Mouse (Mus musculus) midbrain, postnatal 0 days (tissue): ENCODE measurements around the gene Taok1. TPM values are rescaled to one million over a fixed set of nuclear protein-coding genes. Genes with fewer than 3 reads are reported as not detected.

Source experiments
- ATAC-seq: fragments of 200-750 bp; cut with Nextera tagmentation; 2 replicates; pipeline ENCODE4 v1.8.0; 2017; ENCODE audit warnings: moderate number of reproducible peaks, mild to moderate bottlenecking, moderate TSS enrichment, moderate library complexity; ENCODE audit not compliant: low FRiP score
- DNase-seq: peaks from one replicate; pipeline ENCODE4 v3.0.0-alpha.2; 2015; ENCODE audit warnings: low spot score
- H3K27ac ChIP-seq: fragments of 300-500 bp; sonication (generic); 2 replicates; pipeline ENCODE4 v1.5.1; 2014; ENCODE audit warnings: low read depth, mild to moderate bottlenecking, low read length, mixed read lengths
- H3K27me3 ChIP-seq: fragments of 300-500 bp; sonication (generic); 2 replicates; pipeline ENCODE4 v1.6.1; 2014; ENCODE audit warnings: low read length, control low read depth, mixed read lengths; ENCODE audit not compliant: insufficient read depth
- H3K36me3 ChIP-seq: fragments of 300-500 bp; sonication (generic); 2 replicates; pipeline ENCODE4 v1.6.1; 2014; ENCODE audit warnings: low read length, control low read depth, mixed read lengths; ENCODE audit not compliant: insufficient read depth
- H3K4me1 ChIP-seq: fragments of 300-500 bp; sonication (generic); 2 replicates; pipeline ENCODE4 v1.6.1; 2014; ENCODE audit warnings: mild to moderate bottlenecking, control low read depth, antibody characterized with exemption, low read length, mixed read lengths; ENCODE audit not compliant: insufficient read depth
- H3K4me2 ChIP-seq: fragments of 300-500 bp; sonication (generic); 2 replicates; pipeline ENCODE4 v1.6.1; 2014; ENCODE audit warnings: low read depth, mild to moderate bottlenecking, low read length, mixed read lengths; ENCODE audit not compliant: poor library complexity, severe bottlenecking
- H3K4me3 ChIP-seq: fragments of 300-500 bp; sonication (generic); 2 replicates; pipeline ENCODE4 v1.5.1; 2014; ENCODE audit warnings: low read depth, mild to moderate bottlenecking, low read length, moderate library complexity
- H3K9ac ChIP-seq: fragments of 300-500 bp; sonication (generic); replicated peaks from 2 replicates; pipeline ENCODE4 v1.6.1; 2014; ENCODE audit warnings: mild to moderate bottlenecking, low read length, moderate library complexity, mixed read lengths; ENCODE audit not compliant: poor library complexity, severe bottlenecking
- H3K9me3 ChIP-seq: fragments of 300-500 bp; sonication (generic); 2 replicates; pipeline ENCODE4 v1.6.1; 2016; ENCODE audit warnings: low read length, control low read depth
- CTCF ChIP-seq: IDR thresholded peaks from 2 replicates; pipeline ENCODE4 v1.5.1; 2016; ENCODE audit warnings: antibody characterized with exemption, mild to moderate bottlenecking
- WGBS: fragments of 180-500 bp; shearing (Covaris S2); extraction: QIAGEN DNeasy Blood & Tissue Kit; methylation state at CpG from one replicate; pipeline ENCODE4 v1.1.7; 2014; 5-methylcytosine and 5-hydroxymethylcytosine counted together
- polyA plus RNA-seq: library from polyadenylated mRNA; unstranded; fragments of >200 nt; fragmentation: Nextera tagmentation; extraction: Ambion mirVana; gene quantifications from 2 replicates; pipeline ENCODE4 v1.2.1, GENCODE M21; 2015
- total RNA-seq: library from RNA; depleted of rRNA; stranded (reverse); fragments of >200 nt; gene quantifications from 2 replicates; pipeline ENCODE4 v1.2.3, GENCODE M21; 2014

The Taok1 gene
- total and polyA plus RNA-seq, 2 experiments from 2014 or later, result 32.6 to 69.7 TPM

- Histone ChIP-seq H3K4me1 (peaks cover 7% of the 10 kb centered on the region; the same call in 1 of the 2 replicates), H3K4me2 (peak overlapping the region; percentile 82), H3K4me3 (peak overlapping the region; percentile 42), H3K27ac (peak overlapping the region; percentile 88), H3K36me3 (no peaks in the 10 kb centered on the region), H3K9ac (peak overlapping the region; percentile 44; the same call in 1 of the 2 replicates), H3K9me3 (no peaks in the 10 kb centered on the region), H3K27me3 (no peaks in the 10 kb centered on the region)
- TF ChIP-seq CTCF, result no peak
- no peak for DNase-seq
- no peak for ATAC-seq
- WGBS, result 16% methylated on average over 5 of the region's 5 CpGs
These were observed 16.4 kb upstream of the Taok1 start for GRCm38 (mm10) chr11:77624002-77624401.

GRCm38 (mm10) chr11:77621902-77622535 is 14.4 kb upstream of the Taok1 start:
- no peak overlapping the region for H3K4me3 ChIP-seq
- H3K27me3 ChIP-seq, result no peaks in the 10 kb centered on the region

GRCm38 (mm10) chr11:77615084-77615624 is 7.5 kb upstream of the Taok1 start:
- Histone ChIP-seq H3K4me1 (no peaks in the 10 kb centered on the region), H3K4me3 (no peak overlapping the region), H3K4me2 (no peak overlapping the region), H3K9me3 (no peaks in the 10 kb centered on the region), H3K27me3 (no peaks in the 10 kb centered on the region), H3K9ac (no peak overlapping the region), H3K27ac (no peak overlapping the region), H3K36me3 (no peaks in the 10 kb centered on the region)
- no peak for DNase-seq
- no peak for ATAC-seq
- WGBS, result 82% methylated on average over 5 of the region's 5 CpGs
- no peak for TF ChIP-seq CTCF

More at GRCm38 (mm10) chr11:77621902-77622535, 14.4 kb upstream of the Taok1 start:
- ATAC-seq (no peak), DNase-seq (no peak)
- H3K9ac ChIP-seq, result no peak overlapping the region
- WGBS, result 77% methylated on average over 4 of the region's 5 CpGs
- no peaks in the 10 kb centered on the region for H3K9me3 ChIP-seq
- no peak overlapping the region for H3K27ac ChIP-seq
- no peak for TF ChIP-seq CTCF
- H3K4me1 ChIP-seq, result peaks cover 7% of the 10 kb centered on the region; the same call in 1 of the 2 replicates
- H3K36me3 ChIP-seq, result no peaks in the 10 kb centered on the region
- no peak overlapping the region for H3K4me2 ChIP-seq

GRCm38 (mm10) chr11:77606835-77607537 is 629 bp downstream of the Taok1 start:
- H3K4me1 ChIP-seq, result no peaks in the 10 kb centered on the region
- no peaks in the 10 kb centered on the region for H3K36me3 ChIP-seq
- peak; percentile 58 for DNase-seq
- peak overlapping the region; percentile 99 for H3K9ac ChIP-seq
- no peaks in the 10 kb centered on the region for H3K9me3 ChIP-seq
- H3K4me2 ChIP-seq, result peak overlapping the region; percentile 76
- peak overlapping the region; percentile 94 for H3K27ac ChIP-seq
- peak overlapping the region; percentile 100 for H3K4me3 ChIP-seq
- H3K27me3 ChIP-seq, result no peaks in the 10 kb centered on the region
- TF ChIP-seq CTCF, result no peak
- WGBS, result under 1% methylated on average over 38 of the region's 48 CpGs
- ATAC-seq, result peak; percentile 31

- H3K27me3 ChIP-seq, result no peaks in the 10 kb centered on the region
- no peaks in the 10 kb centered on the region for H3K9me3 ChIP-seq
- peak overlapping the region; percentile 76 for H3K4me2 ChIP-seq
- 1% methylated on average over 6 of the region's 6 CpGs for WGBS
- no peaks in the 10 kb centered on the region for H3K36me3 ChIP-seq
- ATAC-seq (peak; percentile 36; the same call in 1 of the 2 replicates), DNase-seq (peak; percentile 2)
- peak overlapping the region; percentile 99 for H3K9ac ChIP-seq
- peak overlapping the region; percentile 100 for H3K4me3 ChIP-seq
- no peak for TF ChIP-seq CTCF
- H3K27ac ChIP-seq, result peak overlapping the region; percentile 94
- no peaks in the 10 kb centered on the region for H3K4me1 ChIP-seq
These were observed 1.2 kb downstream of the Taok1 start for GRCm38 (mm10) chr11:77606469-77606834.

DNA sequence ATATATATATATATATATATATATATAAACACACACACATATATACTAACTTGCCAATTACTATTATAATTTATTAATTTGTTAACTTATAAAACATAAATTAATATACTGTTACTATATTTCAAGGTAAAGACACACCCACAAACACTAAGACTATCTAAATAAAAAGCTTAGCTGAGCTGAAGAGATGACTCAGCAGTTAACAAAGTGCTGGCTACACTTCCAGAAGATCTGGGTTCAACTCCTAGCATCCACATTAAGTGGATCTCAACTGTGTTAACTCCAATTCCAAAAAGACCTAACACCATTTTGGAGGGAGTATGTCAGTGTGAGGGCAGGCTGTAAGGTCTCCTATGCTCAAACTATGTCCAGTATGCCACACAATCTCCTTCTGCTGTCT is 10.3 kb downstream of the Taok1 start:
- Histone ChIP-seq H3K9ac (no peak overlapping the region), H3K27ac (no peak overlapping the region), H3K27me3 (no peaks in the 10 kb centered on the region), H3K4me3 (no peak overlapping the region), H3K36me3 (no peaks in the 10 kb centered on the region), H3K4me1 (no peaks in the 10 kb centered on the region), H3K4me2 (no peak overlapping the region), H3K9me3 (no peaks in the 10 kb centered on the region)
- DNase-seq (no peak), ATAC-seq (no peak)
- TF ChIP-seq CTCF, result no peak
